Mouse (Mus musculus) lung, postnatal 36 days (tissue): ENCODE data around the gene Pik3cg.

Source experiments
- DNase-seq: peaks from one replicate; pipeline ENCODE4 v3.0.0; 2022; ENCODE audit warnings: mixed read lengths

Pik3cg gene

DNA sequence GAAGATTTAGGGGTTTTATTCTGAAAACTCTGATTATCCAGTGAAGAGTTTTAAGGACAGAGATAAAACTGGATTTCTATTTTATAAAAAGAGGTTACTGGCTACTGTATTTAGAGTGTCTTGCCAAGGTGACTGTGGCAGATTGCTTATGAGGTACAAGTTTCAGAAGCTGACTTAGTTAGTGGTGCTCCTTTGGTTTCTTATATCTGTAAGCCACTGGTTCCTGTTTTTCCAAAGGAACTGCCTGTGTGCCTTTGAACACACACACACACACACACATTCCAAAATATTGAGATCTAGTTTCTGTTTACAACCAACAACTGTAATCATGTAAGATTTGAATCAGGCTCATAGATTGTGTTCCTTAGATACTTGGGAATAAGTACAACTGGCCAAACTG, 66.7 kb downstream of the Pik3cg start:
- DNase-seq: no peak

DNA sequence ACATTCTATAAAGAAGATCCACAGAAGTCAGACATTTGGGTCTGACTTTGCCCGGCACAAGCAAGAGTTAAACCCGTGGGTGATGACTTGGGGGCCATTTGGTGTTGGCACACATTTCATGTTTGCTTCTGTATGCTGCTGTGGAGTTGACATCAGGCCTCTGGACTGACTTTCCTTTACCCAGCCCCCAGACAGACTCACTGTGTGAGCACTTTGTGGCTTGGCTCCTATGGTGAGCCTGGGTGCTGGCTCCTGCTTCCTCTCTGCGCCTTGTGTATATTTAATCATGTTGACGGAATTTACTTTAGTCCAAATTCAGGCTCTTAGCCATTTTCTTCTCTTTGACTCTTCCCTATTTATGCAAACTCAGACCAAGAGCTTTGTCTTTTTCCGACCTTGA, 69.6 kb downstream of the Pik3cg start:
- no peak for DNase-seq

DNA sequence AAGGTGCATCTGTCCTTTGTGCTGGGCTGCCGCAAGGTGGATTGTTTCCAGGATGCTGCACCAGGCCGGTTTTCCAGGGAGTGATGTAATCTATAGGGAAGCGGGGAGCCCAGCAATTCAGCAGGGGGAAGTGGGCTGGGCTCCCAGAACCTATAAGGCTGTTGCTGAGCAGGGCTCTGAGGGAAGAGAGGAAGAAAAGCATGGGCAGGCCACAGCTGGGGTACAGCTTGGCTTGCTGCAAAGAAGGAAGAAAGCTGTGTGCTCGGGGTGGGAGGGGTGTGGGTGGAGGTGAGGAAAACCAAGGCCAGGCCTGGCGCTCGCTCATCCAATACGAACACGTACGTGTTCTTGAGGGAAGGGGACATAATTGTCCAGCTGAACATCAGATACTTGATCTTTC, 70.1 kb downstream of the Pik3cg start:
- DNase-seq: no peak

DNA sequence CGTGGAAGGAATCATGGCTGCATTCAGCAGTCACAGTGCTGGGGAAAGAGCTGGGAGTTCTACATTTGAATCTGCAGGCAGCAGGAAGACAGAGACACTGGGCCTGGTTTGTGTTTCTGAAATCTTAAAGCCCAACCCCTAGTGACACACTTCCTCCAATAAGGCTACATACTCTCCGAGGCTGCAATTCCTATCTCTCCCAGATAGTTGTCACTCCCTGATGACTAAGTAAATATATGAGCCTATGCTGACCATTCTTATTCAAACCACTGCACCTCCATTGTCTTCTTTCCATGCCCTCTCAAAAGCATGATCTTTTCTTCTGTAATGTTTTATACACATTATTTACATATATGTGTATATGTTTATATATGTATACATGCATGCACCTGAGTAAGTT, 70.9 kb downstream of the Pik3cg start:
- DNase-seq: no peak

DNA sequence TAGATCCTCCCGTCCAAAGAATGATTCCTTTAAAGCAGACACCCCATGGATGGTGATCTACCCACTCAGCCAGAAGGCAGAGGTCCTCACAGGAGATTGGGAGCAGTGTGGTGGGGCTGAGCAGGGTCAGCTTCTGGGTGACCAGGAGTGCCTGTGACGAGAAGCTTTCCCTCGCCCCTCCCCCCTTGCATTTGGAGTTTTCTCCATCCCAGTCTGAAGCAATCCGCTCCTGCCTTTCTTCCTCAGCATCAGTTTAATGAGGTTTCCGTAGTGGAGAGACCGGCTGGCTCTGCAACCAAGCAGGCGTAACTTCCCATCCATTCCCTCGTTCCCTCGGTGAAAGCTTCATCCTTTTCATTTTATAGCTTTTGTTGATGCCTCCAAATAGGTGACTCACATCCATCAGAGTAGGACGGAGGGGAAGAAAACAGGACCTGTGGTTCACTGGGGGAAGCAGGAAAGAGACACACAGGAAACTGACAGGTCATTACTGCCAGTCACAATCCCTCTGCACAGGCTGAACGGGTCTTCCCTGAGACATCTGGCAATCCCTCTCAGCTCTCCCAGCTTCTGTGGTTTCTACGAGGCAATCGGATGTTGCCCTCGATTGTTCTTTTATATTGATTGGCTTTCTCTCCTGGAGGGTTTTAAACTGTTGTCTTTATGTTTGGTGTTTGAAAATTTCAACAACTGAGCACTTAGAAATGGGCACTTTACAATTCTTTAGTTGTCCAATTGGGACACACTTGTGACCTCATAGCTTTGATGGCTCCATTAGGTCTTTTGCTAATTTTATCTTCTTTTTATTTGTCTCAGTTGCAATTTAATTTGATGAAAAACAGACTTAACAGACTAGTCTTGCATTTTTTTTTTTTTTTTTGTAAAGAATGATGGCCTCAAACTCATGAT, 80.6 kb downstream of the Pik3cg start:
- DNase-seq: no peak

DNA sequence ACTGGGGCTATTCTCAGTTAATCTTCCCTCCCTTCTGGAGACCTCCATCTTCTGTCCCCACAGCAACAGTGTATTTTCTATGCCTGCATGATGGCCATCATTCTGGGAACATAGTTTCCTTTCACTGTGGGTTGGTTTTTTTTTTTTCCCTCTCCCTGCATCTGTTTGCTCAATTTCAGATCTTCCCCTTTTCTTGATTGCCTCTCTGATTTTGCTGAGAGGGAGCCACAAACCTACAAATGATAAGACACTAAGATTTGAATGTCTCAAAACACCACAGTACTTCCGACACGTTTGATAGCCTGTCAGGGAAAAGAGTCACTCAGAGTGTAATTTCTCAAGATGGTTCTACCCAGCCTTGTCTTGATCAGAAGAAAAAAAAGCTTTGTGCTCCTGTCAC, 81.3 kb downstream of the Pik3cg start:
- DNase-seq: no peak

DNA sequence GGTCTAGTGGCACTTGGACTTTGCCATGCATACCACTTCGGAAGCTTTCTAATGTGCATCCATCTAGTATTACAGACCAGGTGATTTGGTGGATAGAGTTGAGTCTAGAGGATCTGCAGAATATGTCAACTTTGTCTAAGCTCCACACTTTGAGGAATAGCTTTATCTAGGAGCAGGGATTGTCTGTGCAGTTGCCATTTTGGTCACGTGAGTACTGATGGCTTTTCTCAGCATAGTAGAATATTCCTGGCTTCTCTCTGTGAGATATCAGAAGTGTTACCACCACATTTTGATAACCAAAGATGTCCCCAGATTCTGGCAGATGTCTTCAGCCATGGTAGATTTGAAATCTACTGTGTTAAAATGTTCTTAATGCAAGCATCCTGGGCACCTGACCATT, 84.0 kb downstream of the Pik3cg start:
- DNase-seq: no peak

DNA sequence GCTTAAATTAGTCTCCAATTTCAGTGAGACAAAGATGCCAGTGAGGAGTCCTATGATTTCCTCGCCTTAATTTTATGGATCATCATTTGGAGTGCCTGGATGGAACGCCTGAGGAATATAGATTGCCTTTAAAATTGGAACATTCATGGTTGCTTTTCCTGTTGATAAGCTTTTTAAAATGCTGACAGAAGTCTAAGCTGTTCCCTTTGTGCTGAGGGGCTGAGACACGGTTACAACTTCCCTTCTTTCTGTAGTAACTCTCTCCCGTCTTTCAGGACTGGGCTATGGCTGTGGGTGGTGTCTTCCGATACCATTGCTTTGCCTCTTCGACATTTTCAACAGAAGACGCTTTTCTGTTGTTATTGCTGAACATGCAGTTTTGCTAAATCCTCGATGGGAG, 84.4 kb downstream of the Pik3cg start:
- no peak for DNase-seq

DNA sequence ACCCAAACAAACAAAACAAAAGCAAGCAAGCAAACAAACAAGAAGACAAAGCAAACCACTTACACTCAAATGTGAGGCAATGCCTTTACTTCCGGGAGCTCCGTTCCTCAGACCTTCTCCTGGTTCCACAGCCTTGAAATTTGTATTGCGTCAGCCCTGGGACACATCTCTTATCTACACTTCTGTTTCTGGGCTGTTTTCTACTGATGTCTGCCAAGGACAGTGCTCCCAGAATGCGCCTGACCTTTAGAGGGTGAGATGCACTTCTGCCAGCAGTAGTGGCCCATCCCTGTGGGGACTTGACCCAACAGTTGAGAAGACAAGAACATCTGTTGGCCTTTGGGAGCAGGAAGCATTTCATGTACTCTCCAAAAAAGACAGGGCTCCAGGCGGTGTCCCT, 84.9 kb downstream of the Pik3cg start:
- DNase-seq: peak; percentile 40
